Mouse (Mus musculus): ENCODE results near the gene Msln.
A peak's percentile ranks its signal among the peaks of the same experiment; 100 is the strongest.

Gene Msln

GRCm38 (mm10) chr17:25723919-25724318 is 30.3 kb downstream of the Msln start:
- peak; percentile 56 for DNase-seq (ENCODE audit: low read depth)

DNA sequence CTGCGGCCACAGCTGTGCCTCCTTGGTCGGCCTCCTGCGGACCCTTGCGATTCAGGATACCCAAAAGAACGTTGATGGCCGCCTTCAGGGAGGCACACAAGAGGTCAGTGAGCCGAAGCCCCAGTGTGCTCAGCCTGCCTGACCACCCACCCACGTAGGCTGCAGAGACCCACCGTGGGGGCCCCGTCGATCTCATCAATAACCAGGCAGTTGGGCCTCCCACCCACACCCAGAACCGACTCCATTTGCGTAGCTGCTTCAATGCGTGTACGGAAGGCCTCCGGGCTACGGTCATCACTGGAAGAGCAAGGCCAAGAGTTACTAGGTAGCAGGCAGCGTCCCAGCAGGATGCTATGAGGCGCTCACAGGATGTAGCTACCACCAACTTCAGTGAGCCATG is 30.7 kb downstream of the Msln start:
- no peak for DNase-seq (ENCODE audit: low read depth)

DNA sequence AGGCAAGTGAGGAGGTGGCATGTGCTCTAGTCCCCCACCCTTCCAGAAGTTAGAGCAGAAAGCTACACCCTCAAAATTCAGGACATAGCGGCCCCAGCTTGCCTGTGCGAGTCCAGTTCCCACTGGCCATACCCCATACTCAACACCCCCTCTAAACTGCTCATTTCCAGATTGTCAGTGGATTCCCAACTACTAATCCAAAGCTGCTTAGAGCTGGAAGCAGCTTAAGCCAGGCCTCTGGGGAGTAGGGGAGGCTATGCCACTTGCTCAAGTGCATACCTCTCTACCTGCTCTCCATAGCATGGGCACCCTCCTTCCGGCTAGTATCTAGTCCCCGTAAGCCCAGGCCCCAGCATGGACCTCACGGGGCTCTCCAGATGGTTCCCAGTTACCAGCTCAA is 32.7 kb downstream of the Msln start:
- DNase-seq (ENCODE audit: low read depth), result no peak

GRCm38 (mm10) chr17:25717691-25718090 is 36.5 kb downstream of the Msln start:
- no peak for DNase-seq (ENCODE audit: low read depth)

DNA sequence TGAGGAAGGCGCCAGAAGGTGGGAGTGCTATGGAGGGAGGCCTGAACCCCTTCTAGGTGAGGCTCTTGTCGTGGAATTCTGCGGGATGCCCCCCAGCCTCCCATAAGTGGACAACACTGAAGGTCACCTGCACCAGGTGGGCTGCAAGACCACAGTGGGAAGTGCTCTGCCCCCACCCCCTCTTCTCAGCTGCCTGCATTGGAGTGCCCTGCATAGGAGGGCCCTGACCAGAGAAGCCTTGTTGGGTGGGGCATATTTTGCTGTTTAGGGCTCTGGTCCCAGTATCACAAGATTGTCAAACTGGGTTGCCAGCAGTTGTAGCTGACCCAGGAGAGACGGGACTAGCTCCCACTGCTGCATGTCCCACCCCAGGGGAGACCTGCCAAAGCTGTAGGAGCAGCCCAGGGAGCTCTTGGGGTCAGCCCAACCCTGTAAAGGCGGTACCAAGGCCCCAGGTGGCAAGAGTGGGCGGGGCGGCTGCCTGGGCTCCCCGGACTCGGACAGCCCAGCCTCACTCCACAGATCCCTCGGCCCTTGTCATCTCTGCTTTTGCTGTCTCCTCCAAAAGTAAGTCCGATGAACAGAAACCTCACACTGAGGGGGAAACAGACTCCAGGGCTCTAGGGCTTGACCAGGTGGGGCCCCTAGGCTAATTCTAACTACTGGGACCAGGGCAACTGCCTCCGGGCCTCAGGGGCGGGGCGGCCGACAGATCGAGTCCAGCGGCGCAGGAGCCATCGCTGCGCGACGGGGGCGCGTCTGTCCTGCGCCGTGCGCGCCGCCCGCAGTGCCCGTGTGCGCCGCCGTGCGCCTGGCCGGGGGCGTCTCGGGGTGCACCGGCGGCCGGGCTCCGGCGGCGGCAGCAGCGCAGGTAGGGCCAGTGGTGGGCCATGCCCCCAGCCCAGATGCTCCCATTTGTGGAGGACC is 37.2 kb downstream of the Msln start, which contains the start of gene Gng13:
Gene Gng13, plus strand, starts transcription at position 461 of the 927 bp plus-strand sequence.
- DNase-seq (ENCODE audit: low read depth), result no peak

DNA sequence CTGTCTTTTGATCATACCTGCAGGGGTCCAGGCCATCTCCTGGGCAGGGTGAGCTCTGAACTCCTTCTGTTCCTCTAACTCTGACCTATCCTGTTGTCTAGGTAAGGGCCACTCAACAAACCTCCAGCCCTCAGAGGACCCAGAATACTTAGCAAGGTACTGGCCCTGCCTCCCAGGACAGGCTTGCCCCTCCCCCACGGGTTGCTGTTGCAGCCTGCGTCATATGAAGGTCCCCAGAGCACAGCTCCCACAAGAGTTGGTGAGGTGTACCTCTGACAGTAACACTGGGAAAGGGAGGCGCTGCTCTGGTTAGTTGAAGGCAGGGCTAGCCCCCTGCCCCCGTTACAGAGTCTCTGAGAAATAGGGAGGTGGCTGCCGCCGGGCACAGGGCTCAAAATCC is 38.0 kb downstream of the Msln start:
- DNase-seq (ENCODE audit: low read depth), result peak; percentile 38

- no peak for DNase-seq (ENCODE audit: low read depth)
Measured at GRCm38 (mm10) chr17:25715627-25716026, 38.6 kb downstream of the Msln start.

DNA sequence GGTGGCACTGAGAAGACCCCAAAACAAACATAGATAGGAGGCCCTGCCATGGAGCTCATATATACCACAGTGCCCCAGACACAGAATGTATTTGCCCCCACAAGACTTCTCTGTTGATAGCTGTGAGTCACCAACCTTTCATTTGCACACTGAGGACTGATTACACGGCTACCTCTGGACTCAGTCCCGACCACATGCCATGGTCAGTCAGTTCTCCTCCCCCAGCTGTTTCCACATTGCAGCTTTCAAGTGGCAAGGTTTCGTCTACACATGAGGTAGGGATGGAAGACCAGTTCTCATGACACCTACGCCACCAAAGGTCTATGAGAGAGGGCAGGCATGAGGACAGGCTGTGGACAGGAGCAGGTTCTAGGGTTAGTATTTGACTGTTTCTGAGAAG is 43.0 kb downstream of the Msln start:
- peak; percentile 76 for DNase-seq (ENCODE audit: low read depth)

DNA sequence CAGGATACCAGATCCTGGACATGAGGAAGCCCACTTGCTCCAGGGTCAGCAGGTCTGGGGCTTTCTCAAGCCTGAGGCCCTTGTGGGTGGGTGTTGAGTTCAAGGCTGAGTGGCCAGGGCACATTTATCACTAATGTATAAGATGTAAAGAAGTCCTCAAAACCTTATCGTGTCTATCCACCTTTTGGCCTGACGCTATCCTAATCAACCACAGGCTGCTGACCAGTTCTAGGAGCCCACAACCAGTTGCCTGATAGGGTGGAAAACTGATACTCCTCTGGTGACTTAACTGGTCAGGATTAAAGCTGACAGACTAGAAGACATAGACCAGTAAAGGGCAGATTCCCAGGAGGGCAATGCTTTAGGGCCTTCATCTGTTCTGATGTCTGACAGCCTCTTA is 44.2 kb downstream of the Msln start:
- DNase-seq (ENCODE audit: low read depth), result no peak

DNA sequence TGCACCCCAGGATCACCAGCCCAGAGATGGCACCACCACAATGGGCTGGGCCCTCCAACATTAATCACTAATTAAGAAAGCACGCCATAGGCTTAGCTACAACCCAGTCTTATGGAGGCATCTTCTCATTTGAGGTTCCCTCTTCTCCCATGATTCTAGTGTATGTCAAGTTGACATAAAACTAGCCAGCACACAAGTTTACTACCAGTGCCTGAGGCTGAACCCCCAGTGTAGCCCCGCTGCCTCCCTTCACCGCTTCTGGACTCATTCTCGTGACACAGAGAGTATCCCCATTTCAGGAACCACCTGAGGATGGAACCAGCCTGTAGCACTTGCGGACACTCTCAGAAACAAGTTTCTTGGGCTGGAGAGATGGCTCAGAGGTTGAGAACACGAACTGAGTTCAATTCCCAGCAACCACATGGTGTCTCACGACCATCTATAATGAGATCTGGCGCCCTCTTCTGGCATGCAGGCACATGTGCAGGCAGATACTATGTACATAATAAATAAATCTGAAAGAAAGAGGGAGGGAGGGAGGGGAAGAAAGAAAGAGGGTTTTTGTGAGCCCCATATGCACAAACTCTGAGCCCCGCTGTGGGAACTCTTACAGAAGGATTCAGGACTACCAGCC is 53.2 kb downstream of the Msln start:
- peak; percentile 21 for DNase-seq (ENCODE audit: low read depth)
